Mouse (Mus musculus) CD4-positive, CD25-positive, alpha-beta regulatory T cell, adult 2 months (primary cell): ENCODE data around the gene Utp3.
"Not testable (repeated sequence)": the region's sequence is repeated elsewhere in the genome, so short reads cannot be mapped to it uniquely, and the experiment has no call there.

Experiments
- DNase-seq: peaks from one replicate; pipeline ENCODE4 v3.0.0-alpha.2; 2012; ENCODE audit warnings: low read depth, low spot score

The Utp3 gene

GRCm38 (mm10) chr5:88554086-88554886, at the start of gene Utp3:
Gene Utp3 (plus strand): TSS chr5:88554462.
- DNase-seq, result peak; percentile 98

GRCm38 (mm10) chr5:88508555-88508954, 45.7 kb upstream of the Utp3 start:
- DNase-seq, result peak; percentile 3

GRCm38 (mm10) chr5:88508990-88509389, 45.3 kb upstream of the Utp3 start:
- DNase-seq, result no peak

- peak; percentile 76 for DNase-seq
These were observed 35.0 kb upstream of the Utp3 start for GRCm38 (mm10) chr5:88519232-88519631.

GRCm38 (mm10) chr5:88527657-88528056, 26.6 kb upstream of the Utp3 start, which contains the start of gene Jchain:
Gene Jchain (minus strand): TSS chr5:88527891.
- DNase-seq, result no peak

GRCm38 (mm10) chr5:88530908-88531307, 23.4 kb upstream of the Utp3 start:
- no peak for DNase-seq

- DNase-seq, result no peak
These were observed 19.6 kb upstream of the Utp3 start for GRCm38 (mm10) chr5:88534697-88535096.

- no peak for DNase-seq
These were observed 13.4 kb upstream of the Utp3 start for GRCm38 (mm10) chr5:88540845-88541244.

GRCm38 (mm10) chr5:88542651-88543282, 11.5 kb upstream of the Utp3 start:
- peak; percentile 67 for DNase-seq

GRCm38 (mm10) chr5:88544411-88544810, 9.9 kb upstream of the Utp3 start:
- DNase-seq, result not testable (repeated sequence)

- DNase-seq, result no peak
These were observed 8.7 kb upstream of the Utp3 start for GRCm38 (mm10) chr5:88545536-88545935.

- peak; percentile 40 for DNase-seq
These were observed 784 bp upstream of the Utp3 start for GRCm38 (mm10) chr5:88553271-88554085.

- DNase-seq, result no peak
These were observed 4.7 kb downstream of the Utp3 start for GRCm38 (mm10) chr5:88558991-88559390.

- DNase-seq, result no peak
These were observed 7.0 kb downstream of the Utp3 start for GRCm38 (mm10) chr5:88561080-88561814.

- no peak for DNase-seq
These were observed 8.9 kb downstream of the Utp3 start for GRCm38 (mm10) chr5:88562863-88563780.

- DNase-seq, result peak; percentile 85
These were observed 10.4 kb downstream of the Utp3 start, which contains the start of gene Rufy3 for GRCm38 (mm10) chr5:88564501-88565147. Gene Rufy3 (plus strand): TSS chr5:88565040.

GRCm38 (mm10) chr5:88565148-88566033, 11.1 kb downstream of the Utp3 start:
- DNase-seq, result peak; percentile 56

- DNase-seq, result no peak
These were observed 12.0 kb downstream of the Utp3 start for GRCm38 (mm10) chr5:88566034-88566841.
